24 mouse cellular contexts compared by ENCODE assay signal in genomic region chr2:140692461-140692860, GRCm38 (mm10). TPM values are rescaled to one million over a fixed set of nuclear protein-coding genes. Genes with fewer than 3 reads are reported as not detected.
"Had no signal": no experiment of that assay in that cellular context is flagged by ENCODE, and none has a peak within 500 bp of the region (broad histone marks: within the 10 kb centered on the region; RNA-seq: fewer than 3 reads in every experiment).

No protein-coding gene starts in this region.

- H3K27me3 ChIP-seq: heart, embryonic 13.5 days; heart, embryonic 15.5 days; hindbrain, embryonic 13.5 days; hindbrain, embryonic 15.5 days; limb, embryonic 13.5 days; limb, embryonic 15.5 days; liver, embryonic 12.5 days had no signal

- H3K4me3 ChIP-seq: gastrocnemius, adult 2 months; heart, adult 2 months; heart, embryonic 13.5 days; heart, embryonic 15.5 days; hindbrain, embryonic 13.5 days; hindbrain, embryonic 15.5 days; limb, embryonic 13.5 days; limb, embryonic 15.5 days; liver, embryonic 12.5 days had no signal

- DNase-seq: gastrocnemius, adult 2 months; gastrocnemius, postnatal 10 days; gastrocnemius, postnatal 25 days; heart, adult 2 months; heart, postnatal 14 days; heart, postnatal 36 days; kidney, adult 18-20 months; kidney, adult 8-10 months; kidney, postnatal 10 days; kidney, postnatal 25 days; kidney, postnatal 4 days; layer of hippocampus, postnatal 36 days; left cerebral cortex, postnatal 4 days had no signal

- H3K9ac ChIP-seq: heart, embryonic 13.5 days; heart, embryonic 15.5 days; hindbrain, embryonic 13.5 days; hindbrain, embryonic 15.5 days; limb, embryonic 13.5 days; limb, embryonic 15.5 days; liver, embryonic 12.5 days; liver, embryonic 14.5 days had no signal

- H3K9me3 ChIP-seq: heart, embryonic 13.5 days; heart, embryonic 15.5 days; hindbrain, embryonic 13.5 days; hindbrain, embryonic 15.5 days; limb, embryonic 13.5 days; limb, embryonic 15.5 days; liver, embryonic 12.5 days had no signal

- ATAC-seq: hindbrain, postnatal 0 days; liver, embryonic 12.5 days had no signal

- H3K4me1 ChIP-seq: heart, embryonic 15.5 days; hindbrain, embryonic 13.5 days; hindbrain, embryonic 15.5 days; limb, embryonic 13.5 days; limb, embryonic 15.5 days; liver, embryonic 12.5 days had no signal

- H3K4me2 ChIP-seq: heart, embryonic 11.5 days; heart, embryonic 13.5 days; heart, embryonic 15.5 days; hindbrain, embryonic 13.5 days; hindbrain, embryonic 15.5 days; limb, embryonic 13.5 days; limb, embryonic 15.5 days; liver, embryonic 12.5 days had no signal

- H3K27ac ChIP-seq: gastrocnemius, adult 2 months; heart, adult 2 months; heart, embryonic 13.5 days; heart, embryonic 15.5 days; hindbrain, embryonic 13.5 days; hindbrain, embryonic 15.5 days; hindbrain, postnatal 0 days; limb, embryonic 13.5 days; limb, embryonic 15.5 days; liver, embryonic 12.5 days; liver, embryonic 14.5 days had no signal

- H3K36me3 ChIP-seq: heart, embryonic 13.5 days; heart, embryonic 15.5 days; hindbrain, embryonic 13.5 days; hindbrain, embryonic 15.5 days; limb, embryonic 13.5 days; limb, embryonic 15.5 days; liver, embryonic 12.5 days had no signal

RNA-seq across cellular contexts. Expression of gene Flrt3, which starts 21.2 kb away (rescaled TPM):
- total RNA-seq: granulocyte monocyte progenitor cell, adult 5-6 weeks had no signal
